In genomic region chr10:88811704-88812103, GRCm38 (mm10) we compare ENCODE assay signal across 20 mouse cellular contexts. TPM values are rescaled to one million over a fixed set of nuclear protein-coding genes. Genes with fewer than 3 reads are reported as not detected.
DNase-seq lines count a peak whose midpoint lies in the region; ATAC-seq and TF ChIP-seq lines count a peak whose summit lies in the region.
"Had no signal": no experiment of that assay in that cellular context is flagged by ENCODE, and none has a peak within 500 bp of the region (broad histone marks: within the 10 kb centered on the region; RNA-seq: fewer than 3 reads in every experiment).

No protein-coding gene starts in this region.

- no peak for TF ChIP-seq CTCF in cerebellum, adult 2 months (IDR thresholded peaks at IDR 0.05; ENCODE audit: borderline replicate concordance, insufficient read depth, low read depth, low read length)
- TF ChIP-seq CTCF in liver, postnatal 0 days (IDR thresholded peaks at IDR 0.05; ENCODE audit: low read depth) = no peak

- ATAC-seq in kidney, embryonic 14.5 days (ENCODE audit: low FRiP score, low TSS enrichment) = no peak
- ATAC-seq in kidney, embryonic 15.5 days (replicated peaks; ENCODE audit: low FRiP score) = 0 out of 2 replicates have a peak, but pooled peaks have one; percentile 9
- ATAC-seq in megakaryocyte progenitor cell, adult 5-6 weeks (replicated peaks; ENCODE audit: poor library complexity) = no peak
- ATAC-seq in liver, postnatal 0 days = no peak
- ATAC-seq: forebrain, embryonic 13.5 days; forebrain, postnatal 0 days; hindbrain, embryonic 16.5 days had no signal

- no peak for TF ChIP-seq EP300 in liver, postnatal 0 days (IDR thresholded peaks at IDR 0.05; ENCODE audit: low read depth)

- no peaks in the 10 kb centered on the region for H3K4me1 ChIP-seq in kidney, embryonic 14.5 days (ENCODE audit: control insufficient read depth, insufficient read depth, low read length)
- no peaks in the 10 kb centered on the region for H3K4me1 ChIP-seq in kidney, embryonic 15.5 days
- H3K4me1 ChIP-seq in cerebellum, adult 2 months (ENCODE audit: control insufficient read depth, insufficient read depth, low read length) = no peaks in the 10 kb centered on the region
- no peaks in the 10 kb centered on the region for H3K4me1 ChIP-seq in liver, postnatal 0 days (ENCODE audit: insufficient read depth)
- H3K4me1 ChIP-seq: embryonic facial prominence, embryonic 10.5 days; forebrain, embryonic 13.5 days; heart, embryonic 13.5 days; hindbrain, embryonic 12.5 days had no signal

- peak; percentile 48 for DNase-seq in kidney, adult 18-20 months
- DNase-seq in kidney, postnatal 25 days = peak; percentile 46 to 51
- no peak for DNase-seq in cerebellum, adult 2 months
- no peak for DNase-seq in liver, postnatal 0 days
- DNase-seq: adrenal gland, adult 8-10 months; cerebellum, adult 11-12 months; cerebellum, adult 9-11 months; cerebellum, postnatal 36 days; forebrain, postnatal 0 days; gastrocnemius, adult 2 months; gastrocnemius, postnatal 25 days; heart, postnatal 4 days had no signal

- H3K4me2 ChIP-seq in kidney, embryonic 14.5 days (replicated peaks; ENCODE audit: low read depth, low read length) = no peak overlapping the region
- H3K4me2 ChIP-seq in kidney, embryonic 15.5 days = no peak overlapping the region
- H3K4me2 ChIP-seq in liver, postnatal 0 days (ENCODE audit: low read depth, low read length) = no peak overlapping the region
- H3K4me2 ChIP-seq: forebrain, embryonic 13.5 days; heart, embryonic 13.5 days; hindbrain, embryonic 12.5 days had no signal

- WGBS in kidney, embryonic 14.5 days = 93% methylated on average over 5 of the region's 5 CpGs
- 90% methylated on average over 5 of the region's 5 CpGs for WGBS in kidney, embryonic 15.5 days
- WGBS in cerebellum, adult 2 months = 95% methylated on average over 5 of the region's 5 CpGs
- 89% methylated on average over 5 of the region's 5 CpGs for WGBS in liver, postnatal 0 days (ENCODE audit: insufficient replicate concordance)

- H3K27ac ChIP-seq in kidney, embryonic 14.5 days (ENCODE audit: low read depth, low read length) = no peak overlapping the region
- peak overlapping the region; percentile 27; the same call in 1 of the 2 replicates for H3K27ac ChIP-seq in kidney, embryonic 15.5 days
- no peak overlapping the region for H3K27ac ChIP-seq in cerebellum, adult 2 months (ENCODE audit: insufficient read depth, low read length)
- H3K27ac ChIP-seq in liver, postnatal 0 days (ENCODE audit: low read depth) = no peak overlapping the region
- H3K27ac ChIP-seq: embryonic facial prominence, embryonic 10.5 days; forebrain, embryonic 13.5 days; gastrocnemius, adult 2 months; heart, embryonic 13.5 days; hindbrain, embryonic 12.5 days had no signal

- no peaks in the 10 kb centered on the region for H3K9me3 ChIP-seq in kidney, embryonic 14.5 days (ENCODE audit: control insufficient read depth, low read length)
- no peaks in the 10 kb centered on the region for H3K9me3 ChIP-seq in kidney, embryonic 15.5 days (replicated peaks)
- no peaks in the 10 kb centered on the region for H3K9me3 ChIP-seq in liver, postnatal 0 days (ENCODE audit: low read length)
- H3K9me3 ChIP-seq: embryonic facial prominence, embryonic 10.5 days; forebrain, embryonic 13.5 days; heart, embryonic 13.5 days; hindbrain, embryonic 12.5 days had no signal

- TF ChIP-seq POLR2A in cerebellum, adult 2 months (IDR thresholded peaks at IDR 0.05; ENCODE audit: borderline replicate concordance, insufficient read depth, low read length) = no peak

- no peak overlapping the region for H3K9ac ChIP-seq in kidney, embryonic 14.5 days (ENCODE audit: low read depth, low read length)
- no peak overlapping the region for H3K9ac ChIP-seq in kidney, embryonic 15.5 days
- H3K9ac ChIP-seq in liver, postnatal 0 days (replicated peaks) = no peak overlapping the region
- H3K9ac ChIP-seq: forebrain, embryonic 13.5 days; forebrain, postnatal 0 days; heart, embryonic 13.5 days; hindbrain, embryonic 12.5 days had no signal

- no peak overlapping the region for H3K4me3 ChIP-seq in kidney, embryonic 14.5 days (ENCODE audit: low read length)
- H3K4me3 ChIP-seq in kidney, embryonic 15.5 days (replicated peaks) = no peak overlapping the region
- no peak overlapping the region for H3K4me3 ChIP-seq in cerebellum, adult 2 months (replicated peaks; ENCODE audit: insufficient read depth, low read depth, low read length)
- no peak overlapping the region for H3K4me3 ChIP-seq in liver, postnatal 0 days (ENCODE audit: low read depth, low read length)
- H3K4me3 ChIP-seq: embryonic facial prominence, embryonic 10.5 days; forebrain, embryonic 13.5 days; gastrocnemius, adult 2 months; heart, embryonic 13.5 days; hindbrain, embryonic 12.5 days had no signal

- peaks cover 79% of the 10 kb centered on the region for H3K36me3 ChIP-seq in kidney, embryonic 14.5 days (ENCODE audit: control insufficient read depth, insufficient read depth, low read length)
- peaks cover 94% of the 10 kb centered on the region for H3K36me3 ChIP-seq in kidney, embryonic 15.5 days
- H3K36me3 ChIP-seq in liver, postnatal 0 days (replicated peaks; ENCODE audit: insufficient read depth, low read length) = peaks cover 48% of the 10 kb centered on the region

- H3K27me3 ChIP-seq in kidney, embryonic 14.5 days (ENCODE audit: control insufficient read depth, insufficient read depth, low read length) = no peaks in the 10 kb centered on the region
- no peaks in the 10 kb centered on the region for H3K27me3 ChIP-seq in kidney, embryonic 15.5 days
- no peaks in the 10 kb centered on the region for H3K27me3 ChIP-seq in cerebellum, adult 2 months (ENCODE audit: control insufficient read depth, insufficient read depth, low read length)
- no peaks in the 10 kb centered on the region for H3K27me3 ChIP-seq in liver, postnatal 0 days (ENCODE audit: insufficient read depth, low read length)
- H3K27me3 ChIP-seq: forebrain, embryonic 13.5 days; heart, embryonic 13.5 days; hindbrain, embryonic 12.5 days had no signal

RNA-seq across cellular contexts. Expression of gene Utp20, which starts 14.9 kb away (rescaled TPM):
- 20.4 and 29.9 TPM in 2 replicates for polyA plus RNA-seq in kidney, embryonic 14.5 days (2014; fragmentation: Nextera tagmentation; extraction: Ambion mirVana)
- 17.1 and 20.9 TPM in 2 replicates for polyA plus RNA-seq in kidney, embryonic 15.5 days (2015; fragmentation: Nextera tagmentation; extraction: Ambion mirVana)
- polyA plus RNA-seq in cerebellum, adult 2 months (2012; rRNA removed) = 15.5 and 15.7 TPM in 2 replicates
- 50.6 and 57.6 TPM in 2 replicates for total RNA-seq in megakaryocyte progenitor cell, adult 5-6 weeks (2015)
- 30.4 and 44.5 TPM in 2 replicates for total RNA-seq in megakaryocyte progenitor cell, adult 5-6 weeks (2017)
- polyA plus RNA-seq in liver, postnatal 0 days (2015; fragmentation: Nextera tagmentation; extraction: Ambion mirVana) = 3.2 and 3.6 TPM in 2 replicates

Comparison
In these comparisons a context has a peak if more than half of its experiments do, and no peak if none do; other contexts are left out.
1. DNase-seq: peak in kidney, adult 18-20 months (single experiment) and kidney, postnatal 25 days (2 of 2); none in cerebellum, adult 2 months (0 of 2) and liver, postnatal 0 days (single experiment).